Mouse (Mus musculus) testis, adult 2 months (tissue): ENCODE measurements around the gene Syn3.

Source experiments
- CTCF ChIP-seq: fragments of 200-500 bp; IDR thresholded peaks from 2 replicates; pipeline ENCODE4 v1.5.1; 2012; ENCODE audit warnings: low read depth, mild to moderate bottlenecking, inconsistent platforms, low read length, moderate library complexity; ENCODE audit not compliant: control insufficient read depth, insufficient read depth, insufficient replicate concordance
- POLR2A ChIP-seq: fragments of 200-500 bp; IDR thresholded peaks from 2 replicates; pipeline ENCODE4 v1.6.1; 2012; ENCODE audit warnings: low read depth, mild to moderate bottlenecking, inconsistent platforms, low read length, moderate library complexity; ENCODE audit not compliant: control insufficient read depth

- TF ChIP-seq CTCF, result no peak
- no peak for TF ChIP-seq POLR2A
These were observed 340.3 kb downstream of the Syn3 start for GRCm38 (mm10) chr10:86158198-86158899.
